Comparison of ENCODE assay signal across 9 mouse cellular contexts in genomic region chr11:70681897-70682581, GRCm38 (mm10). TPM values are rescaled to one million over a fixed set of nuclear protein-coding genes. Genes with fewer than 3 reads are reported as not detected.
DNase-seq lines count a peak whose midpoint lies in the region; ATAC-seq and TF ChIP-seq lines count a peak whose summit lies in the region.
"Had no signal": no experiment of that assay in that cellular context is flagged by ENCODE, and none has a peak within 500 bp of the region (broad histone marks: within the 10 kb centered on the region; RNA-seq: fewer than 3 reads in every experiment).

No protein-coding gene starts in this region.

- ATAC-seq in hindbrain, embryonic 14.5 days (ENCODE audit: low FRiP score) = peak; percentile 55; the same call in 1 of the 2 replicates
- no peak for ATAC-seq in erythroid progenitor cell, adult 5-6 weeks (replicated peaks; ENCODE audit: low FRiP score, poor library complexity, severe bottlenecking)

- H3K4me3 ChIP-seq in kidney, adult 2 months (ENCODE audit: insufficient read depth, low read depth, low read length) = no peak overlapping the region
- peak overlapping the region; percentile 66 for H3K4me3 ChIP-seq in E14TG2a.4 (replicated peaks; ENCODE audit: low read length)
- H3K4me3 ChIP-seq in hindbrain, embryonic 14.5 days (replicated peaks; ENCODE audit: low read length) = no peak overlapping the region

- TF ChIP-seq POLR2A in kidney, adult 2 months (IDR thresholded peaks at IDR 0.05; ENCODE audit: low read depth, low read length) = no peak

- no peaks in the 10 kb centered on the region; the same call in 1 of the 2 replicates for H3K36me3 ChIP-seq in kidney, adult 2 months (ENCODE audit: control insufficient read depth, insufficient read depth, low read length)
- peaks cover 34% of the 10 kb centered on the region for H3K36me3 ChIP-seq in E14TG2a.4 (ENCODE audit: insufficient read depth, low read length)
- H3K36me3 ChIP-seq in hindbrain, embryonic 14.5 days (replicated peaks; ENCODE audit: control insufficient read depth, insufficient read depth) = peaks cover 69% of the 10 kb centered on the region

- no peaks in the 10 kb centered on the region for H3K27me3 ChIP-seq in kidney, adult 2 months (replicated peaks; ENCODE audit: control insufficient read depth, insufficient read depth, low read length)
- peaks cover 35% of the 10 kb centered on the region for H3K27me3 ChIP-seq in E14TG2a.4 (ENCODE audit: insufficient read depth, low read length)
- no peaks in the 10 kb centered on the region for H3K27me3 ChIP-seq in hindbrain, embryonic 14.5 days (ENCODE audit: control insufficient read depth, insufficient read depth, low read length)

- 55% methylated on average over 11 of the region's 11 CpGs for WGBS in kidney, adult 2 months
- 12% methylated on average over 11 of the region's 11 CpGs for WGBS in hindbrain, embryonic 14.5 days

- H3K27ac ChIP-seq in kidney, adult 2 months (ENCODE audit: insufficient read depth, low read depth, low read length) = no peak overlapping the region
- H3K27ac ChIP-seq in hindbrain, embryonic 14.5 days = peak overlapping the region; percentile 33; the same call in 1 of the 2 replicates

- peak; percentile 43; the same call in 1 of the 2 replicates for TF ChIP-seq CTCF in kidney, adult 2 months (conservative IDR thresholded peaks at IDR 0.05; ENCODE audit: insufficient read depth, insufficient read length, low read depth, low read length)
- peak; percentile 47 for TF ChIP-seq CTCF in E14TG2a.4 (conservative IDR thresholded peaks at IDR 0.05; ENCODE audit: low read length)

- H3K4me1 ChIP-seq in kidney, adult 2 months (ENCODE audit: control insufficient read depth, insufficient read depth, low read length) = no peaks in the 10 kb centered on the region
- peaks cover 64% of the 10 kb centered on the region for H3K4me1 ChIP-seq in E14TG2a.4 (replicated peaks; ENCODE audit: low read depth, low read length)
- H3K4me1 ChIP-seq in hindbrain, embryonic 14.5 days (replicated peaks; ENCODE audit: control insufficient read depth, insufficient read depth, low read length) = peaks cover 16% of the 10 kb centered on the region

- no peaks in the 10 kb centered on the region for H3K9me3 ChIP-seq in E14TG2a.4 (ENCODE audit: low read length)
- H3K9me3 ChIP-seq in hindbrain, embryonic 14.5 days (ENCODE audit: control insufficient read depth, low read length) = no peaks in the 10 kb centered on the region

- DNase-seq in kidney, adult 2 months = no peak
- DNase-seq in kidney, adult 18-20 months = no peak
- DNase-seq in embryo, embryonic 10 days (ENCODE audit: low spot score) = peak; percentile 86
- peak; percentile 65 for DNase-seq in hindbrain, embryonic 14.5 days (ENCODE audit: low spot score)
- DNase-seq in lung, postnatal 36 days = peak; percentile 54
- no peak for DNase-seq in urinary bladder, postnatal 36 days (ENCODE audit: low spot score in 2 of 2)

- 0 out of 2 replicates have a peak overlapping the region, but pooled peaks have one; percentile 1 for H3K4me2 ChIP-seq in hindbrain, embryonic 14.5 days (replicated peaks)

- peak overlapping the region; percentile 4; the same call in 1 of the 2 replicates for H3K9ac ChIP-seq in hindbrain, embryonic 14.5 days

RNA-seq across cellular contexts. Expression of gene Camta2, which starts 5.9 kb away (rescaled TPM):
- 23.6 and 28.7 TPM in 2 replicates for polyA plus RNA-seq in kidney, adult 2 months (2012; rRNA removed)
- polyA plus RNA-seq in hindbrain, embryonic 14.5 days (2014; fragmentation: Nextera tagmentation; extraction: Ambion mirVana) = 24.2 and 26.1 TPM in 2 replicates
- total RNA-seq in erythroid progenitor cell, adult 5-6 weeks (2015; ENCODE audit: low replicate concordance) = 4.7 and 17.6 TPM in 2 replicates
- 0.45 and 0.90 TPM in 2 replicates for total RNA-seq in erythroid progenitor cell, adult 5-6 weeks (2017; ENCODE audit: low replicate concordance)

RNA-seq across cellular contexts. Expression of gene Spag7, which starts 12.8 kb away (rescaled TPM):
- 44.6 and 59.8 TPM in 2 replicates for polyA plus RNA-seq in kidney, adult 2 months (2012; rRNA removed)
- 94.8 and 115 TPM in 2 replicates for polyA plus RNA-seq in hindbrain, embryonic 14.5 days (2014; fragmentation: Nextera tagmentation; extraction: Ambion mirVana)
- total RNA-seq in erythroid progenitor cell, adult 5-6 weeks (2015; ENCODE audit: low replicate concordance) = 36.9 and 38.6 TPM in 2 replicates
- 11.1 and 38.0 TPM in 2 replicates for total RNA-seq in erythroid progenitor cell, adult 5-6 weeks (2017; ENCODE audit: low replicate concordance)

RNA-seq across cellular contexts. Expression of gene Inca1, which starts 17.9 kb away (rescaled TPM):
- polyA plus RNA-seq in kidney, adult 2 months (2012; rRNA removed) = 5.3 and 5.4 TPM in 2 replicates
- polyA plus RNA-seq in hindbrain, embryonic 14.5 days (2014; fragmentation: Nextera tagmentation; extraction: Ambion mirVana) = 1.4 and 1.9 TPM in 2 replicates
- not detected in 2 replicates for total RNA-seq in erythroid progenitor cell, adult 5-6 weeks (2015; ENCODE audit: low replicate concordance)
- total RNA-seq in erythroid progenitor cell, adult 5-6 weeks (2017; ENCODE audit: low replicate concordance) = not detected in 2 replicates
- total RNA-seq: common myeloid progenitor, adult 5-6 weeks had no signal

RNA-seq across cellular contexts. Expression of gene Kif1c, which starts 18.3 kb away (rescaled TPM):
- 91.0 and 94.9 TPM in 2 replicates for polyA plus RNA-seq in kidney, adult 2 months (2012; rRNA removed)
- 4.9 and 6.8 TPM in 2 replicates for polyA plus RNA-seq in hindbrain, embryonic 14.5 days (2014; fragmentation: Nextera tagmentation; extraction: Ambion mirVana)
- 1.1 and 1.7 TPM in 2 replicates for total RNA-seq in erythroid progenitor cell, adult 5-6 weeks (2015; ENCODE audit: low replicate concordance)
- 2.7 and 3.6 TPM in 2 replicates for total RNA-seq in erythroid progenitor cell, adult 5-6 weeks (2017; ENCODE audit: low replicate concordance)

RNA-seq across cellular contexts. Expression of gene Eno3, which starts 25.0 kb away (rescaled TPM):
- polyA plus RNA-seq in kidney, adult 2 months (2012; rRNA removed) = 9.2 and 30.9 TPM in 2 replicates
- polyA plus RNA-seq in hindbrain, embryonic 14.5 days (2014; fragmentation: Nextera tagmentation; extraction: Ambion mirVana) = 6.4 and 7.8 TPM in 2 replicates
- total RNA-seq in erythroid progenitor cell, adult 5-6 weeks (2015; ENCODE audit: low replicate concordance) = 5.4 and 14.8 TPM in 2 replicates
- total RNA-seq in erythroid progenitor cell, adult 5-6 weeks (2017; ENCODE audit: low replicate concordance) = 2.3 and 11.0 TPM in 2 replicates

Comparison
In these comparisons a context has a peak if more than half of its experiments do, and no peak if none do; other contexts are left out.
1. DNase-seq: peak in embryo, embryonic 10 days (single experiment), hindbrain, embryonic 14.5 days (single experiment) and lung, postnatal 36 days (single experiment); none in kidney, adult 2 months (single experiment), kidney, adult 18-20 months (single experiment) and urinary bladder, postnatal 36 days (0 of 2).